Mouse (Mus musculus) forebrain, embryonic 16.5 days (tissue): ENCODE results near the gene Kcnj16. TPM values are rescaled to one million over a fixed set of nuclear protein-coding genes. Genes with fewer than 3 reads are reported as not detected.

ENCODE experiments used
- ATAC-seq: fragments of 200-750 bp; cut with Nextera tagmentation; 2 replicates; pipeline ENCODE4 v1.8.0; 2017; ENCODE audit warnings: mild to moderate bottlenecking, moderate library complexity
- H3K27ac ChIP-seq: fragments of 300-500 bp; sonication (generic); 2 replicates; pipeline ENCODE4 v1.5.1; 2014; ENCODE audit warnings: low read length, control low read depth
- H3K27me3 ChIP-seq: fragments of 300-500 bp; sonication (generic); replicated peaks from 2 replicates; pipeline ENCODE4 v1.6.1; 2014; ENCODE audit warnings: low read length; ENCODE audit not compliant: control insufficient read depth, insufficient read depth
- H3K36me3 ChIP-seq: fragments of 300-500 bp; sonication (generic); 2 replicates; pipeline ENCODE4 v1.6.1; 2014; ENCODE audit not compliant: control insufficient read depth, insufficient read depth
- H3K4me1 ChIP-seq: fragments of 300-500 bp; sonication (generic); replicated peaks from 2 replicates; pipeline ENCODE4 v1.6.1; 2014; ENCODE audit warnings: low read length; ENCODE audit not compliant: control insufficient read depth, insufficient read depth
- H3K4me2 ChIP-seq: fragments of 300-500 bp; sonication (generic); 2 replicates; pipeline ENCODE4 v1.6.1; 2014; ENCODE audit warnings: mild to moderate bottlenecking, low read length, control low read depth
- H3K4me3 ChIP-seq: fragments of 300-500 bp; sonication (generic); replicated peaks from 2 replicates; pipeline ENCODE4 v1.5.1; 2014; ENCODE audit warnings: mild to moderate bottlenecking, low read length, control low read depth
- H3K9ac ChIP-seq: fragments of 300-500 bp; sonication (generic); replicated peaks from 2 replicates; pipeline ENCODE4 v1.6.1; 2014; ENCODE audit warnings: low read depth, low read length, control low read depth
- H3K9me3 ChIP-seq: fragments of 300-500 bp; sonication (generic); 2 replicates; pipeline ENCODE4 v1.6.1; 2016; ENCODE audit warnings: low read length; ENCODE audit not compliant: control insufficient read depth
- WGBS: fragments of 180-500 bp; shearing (Covaris S2); extraction: QIAGEN DNeasy Blood & Tissue Kit; methylation state at CpG from one replicate; pipeline ENCODE4 v1.1.7; 2014; 5-methylcytosine and 5-hydroxymethylcytosine counted together
- polyA plus RNA-seq: library from polyadenylated mRNA; unstranded; fragments of >200 nt; fragmentation: Nextera tagmentation; extraction: Ambion mirVana; gene quantifications from 2 replicates; pipeline ENCODE4 v1.2.1, GENCODE M21; 2015

Gene Kcnj16
- polyA plus RNA-seq, 1 experiment from 2014 or later, result 0.61 TPM

DNA sequence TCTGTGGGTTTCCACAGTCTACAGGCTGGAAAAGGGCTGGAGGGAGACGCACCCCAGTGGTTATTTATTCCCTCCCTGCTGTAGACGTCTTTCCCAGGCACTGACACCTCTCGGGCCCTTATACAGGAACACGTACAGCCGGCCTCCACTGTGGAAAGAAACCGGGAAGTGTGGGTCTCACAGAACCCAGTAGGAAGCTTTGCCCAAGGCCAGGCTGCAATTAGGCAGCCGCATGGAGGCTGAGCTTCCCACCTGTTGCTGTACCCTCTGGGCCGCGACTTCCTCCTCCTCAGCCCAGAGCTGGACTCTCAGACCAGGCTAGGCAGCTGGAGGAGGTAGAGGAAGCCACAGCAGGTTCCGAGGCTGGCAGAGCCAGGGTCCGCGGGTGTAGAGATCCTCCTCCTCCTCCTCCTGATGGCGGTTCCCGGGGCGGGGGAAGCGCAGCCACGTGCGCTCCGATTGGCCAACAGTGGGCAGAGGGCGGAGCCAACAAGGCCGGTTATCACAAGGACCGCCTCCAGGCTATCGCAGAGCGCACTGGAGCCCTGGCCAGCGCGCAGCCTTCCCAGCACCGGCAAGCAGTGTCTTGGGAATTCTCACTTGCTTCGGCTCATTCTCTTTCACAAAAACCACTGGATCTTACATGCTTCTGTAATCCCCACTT lies 97.9 kb downstream of the Kcnj16 start, which contains the start of gene Kcnj2:
Kcnj2 (plus strand) TSS at position 530 of the 664 bp plus-strand sequence.
- H3K9me3 ChIP-seq, result no peaks in the 10 kb centered on the region
- peak within 1 kb of the TSS; percentile 74 for H3K4me3 ChIP-seq
- peaks cover 22% of the 10 kb centered on the region for H3K4me1 ChIP-seq
- peak within 1 kb of the TSS; percentile 53 for H3K9ac ChIP-seq
- no peaks in the 10 kb centered on the region for H3K36me3 ChIP-seq
- H3K27ac ChIP-seq, result 0 out of 2 replicates have a peak within 1 kb of the TSS, but pooled peaks have one; percentile 28
- WGBS, result under 1% methylated on average over 28 of the region's 28 CpGs
- H3K4me2 ChIP-seq, result peak within 1 kb of the TSS; percentile 96
- ATAC-seq, result peak; percentile 99
- H3K27me3 ChIP-seq, result peaks cover 15% of the 10 kb centered on the region

DNA sequence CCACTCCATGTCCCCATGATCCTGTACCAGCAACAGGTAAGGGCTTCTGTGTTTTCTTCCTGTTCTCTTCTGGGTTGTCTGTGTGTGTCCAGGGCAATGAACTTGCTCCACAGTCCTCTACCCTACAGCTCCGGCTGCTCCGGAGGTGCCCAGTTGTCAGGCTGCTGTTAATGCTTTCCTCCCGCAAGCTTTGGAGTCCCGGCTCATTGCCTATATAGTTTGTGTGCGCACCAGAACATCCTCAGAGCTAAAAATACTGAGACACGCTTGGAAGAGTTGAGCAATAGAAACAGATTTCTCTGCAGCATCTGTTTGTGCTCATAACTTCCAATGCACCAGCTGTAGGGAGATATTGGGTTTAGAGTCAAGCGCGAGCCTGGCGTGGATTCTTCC lies 98.5 kb downstream of the Kcnj16 start:
- H3K9ac ChIP-seq, result peak overlapping the region; percentile 3; the same call in 1 of the 2 replicates
- no peak overlapping the region for H3K27ac ChIP-seq
- peak; percentile 41 for ATAC-seq
- peak overlapping the region; percentile 96 for H3K4me2 ChIP-seq
- 2% methylated on average over 9 of the region's 9 CpGs for WGBS
- H3K27me3 ChIP-seq, result peaks cover 15% of the 10 kb centered on the region
- H3K4me3 ChIP-seq, result peak overlapping the region; percentile 74
- H3K36me3 ChIP-seq, result no peaks in the 10 kb centered on the region
- peaks cover 22% of the 10 kb centered on the region for H3K4me1 ChIP-seq
- no peaks in the 10 kb centered on the region for H3K9me3 ChIP-seq

GRCm38 (mm10) chr11:111067787-111068186 lies 100.0 kb downstream of the Kcnj16 start:
- Histone ChIP-seq H3K4me1 (peaks cover 22% of the 10 kb centered on the region), H3K36me3 (no peaks in the 10 kb centered on the region), H3K9ac (no peak overlapping the region), H3K4me2 (peak overlapping the region; percentile 19), H3K27me3 (peaks cover 15% of the 10 kb centered on the region), H3K27ac (no peak overlapping the region), H3K9me3 (no peaks in the 10 kb centered on the region), H3K4me3 (no peak overlapping the region)
- ATAC-seq, result no peak
- WGBS, result 69% methylated on average over 3 of the region's 3 CpGs

DNA sequence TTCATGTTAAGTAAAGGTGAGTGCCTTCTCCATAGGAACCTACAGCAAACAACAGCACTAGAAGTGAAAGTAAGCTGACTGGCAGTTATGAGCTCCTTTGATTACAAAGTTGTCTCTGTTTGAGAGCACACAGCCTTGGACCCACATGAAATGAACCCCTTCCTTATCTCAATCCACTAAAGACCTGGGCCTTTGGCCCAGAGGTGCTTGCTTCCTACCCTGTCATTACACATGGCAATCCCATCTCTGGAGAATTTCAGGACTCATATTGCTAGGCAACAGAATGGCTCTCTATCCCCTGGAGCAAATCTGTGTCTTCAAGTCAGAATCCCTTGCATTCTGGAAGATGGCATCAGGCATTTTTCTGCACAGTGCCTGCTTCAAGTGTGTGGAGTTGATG lies 102.6 kb downstream of the Kcnj16 start:
- no peak overlapping the region for H3K27ac ChIP-seq
- H3K27me3 ChIP-seq, result peaks cover 13% of the 10 kb centered on the region
- H3K4me1 ChIP-seq, result peaks cover 13% of the 10 kb centered on the region
- no peak for ATAC-seq
- H3K4me2 ChIP-seq, result no peak overlapping the region
- no peaks in the 10 kb centered on the region for H3K9me3 ChIP-seq
- no peak overlapping the region for H3K9ac ChIP-seq
- H3K4me3 ChIP-seq, result no peak overlapping the region
- no peaks in the 10 kb centered on the region for H3K36me3 ChIP-seq

DNA sequence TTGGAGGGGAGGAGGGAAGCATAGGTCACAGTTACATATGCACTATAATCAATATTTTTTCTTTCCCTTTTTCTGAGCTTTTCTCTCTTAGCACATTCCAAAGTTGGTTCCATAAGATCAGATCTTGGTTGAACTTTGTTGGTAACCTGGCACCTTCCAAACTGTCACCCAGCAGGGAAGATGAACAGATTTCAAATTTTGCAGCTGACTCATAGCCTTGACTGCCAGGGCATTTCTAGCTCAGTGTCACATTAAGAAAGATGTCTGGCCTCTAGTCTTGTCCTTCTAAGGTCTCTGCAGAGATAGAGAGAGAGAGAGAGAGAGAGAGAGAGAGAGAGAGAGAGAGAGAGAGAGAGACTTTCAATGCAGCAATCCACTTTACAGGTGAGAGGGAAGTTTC lies 106.3 kb downstream of the Kcnj16 start:
- Histone ChIP-seq H3K27me3 (no peaks in the 10 kb centered on the region), H3K36me3 (no peaks in the 10 kb centered on the region), H3K4me1 (no peaks in the 10 kb centered on the region), H3K4me2 (no peak overlapping the region), H3K9me3 (no peaks in the 10 kb centered on the region), H3K27ac (no peak overlapping the region), H3K4me3 (no peak overlapping the region), H3K9ac (no peak overlapping the region)
- no peak for ATAC-seq

Other genes starting within 250 kb of the Kcnj16 start
- 1.5 and 2.3 TPM in 2 replicates for gene Kcnj2, start 98.1 kb downstream of the Kcnj16 start, polyA plus RNA-seq